Mouse (Mus musculus) embryonic facial prominence, embryonic 11.5 days (tissue): ENCODE measurements around the gene Sdr39u1. TPM values are rescaled to one million over a fixed set of nuclear protein-coding genes. Genes with fewer than 3 reads are reported as not detected.

Source experiments
- polyA plus RNA-seq: library from polyadenylated mRNA; unstranded; fragments of >200 nt; fragmentation: Nextera tagmentation; extraction: Ambion mirVana; gene quantifications from 2 replicates; pipeline ENCODE4 v1.2.1, GENCODE M21; 2014

Sdr39u1 gene
- polyA plus RNA-seq, 1 experiment from 2014 or later = 55.7 TPM

Other genes starting within 250 kb of the Sdr39u1 start
- 62.5 and 63.6 TPM in 2 replicates for gene Mdp1, start 239.8 kb downstream of the Sdr39u1 start, polyA plus RNA-seq
- 60.7 and 67.7 TPM in 2 replicates for gene Gmpr2, start 228.4 kb downstream of the Sdr39u1 start, polyA plus RNA-seq
- 622 and 636 TPM in 2 replicates for gene Nedd8, start 228.2 kb downstream of the Sdr39u1 start, polyA plus RNA-seq
- 61.3 and 67.7 TPM in 2 replicates for gene Tinf2, start 218.5 kb downstream of the Sdr39u1 start, polyA plus RNA-seq
- gene Tgm1, start 186.4 kb downstream of the Sdr39u1 start, polyA plus RNA-seq = 1.1 and 1.5 TPM in 2 replicates
- 19.9 and 21.5 TPM in 2 replicates for gene Rabggta, start 178.0 kb downstream of the Sdr39u1 start, polyA plus RNA-seq
- 75.9 and 84.8 TPM in 2 replicates for gene Dhrs1, start 154.6 kb downstream of the Sdr39u1 start, polyA plus RNA-seq
- gene Nop9, start 154.6 kb downstream of the Sdr39u1 start, polyA plus RNA-seq = 53.8 and 59.4 TPM in 2 replicates
- gene Cideb, start 141.8 kb downstream of the Sdr39u1 start, polyA plus RNA-seq = 0.18 and 0.35 TPM in 2 replicates
- gene Ltb4r2, start 138.9 kb downstream of the Sdr39u1 start, polyA plus RNA-seq = 0.31 and 0.34 TPM in 2 replicates
- not detected in 2 replicates for gene Ltb4r1, start 134.3 kb downstream of the Sdr39u1 start, polyA plus RNA-seq
- 10.6 and 13.0 TPM in 2 replicates for gene Adcy4, start 116.2 kb downstream of the Sdr39u1 start, polyA plus RNA-seq
- gene Ripk3, start 111.4 kb downstream of the Sdr39u1 start, polyA plus RNA-seq = 33.7 and 38.8 TPM in 2 replicates
- gene Nfatc4, start 77.1 kb downstream of the Sdr39u1 start, polyA plus RNA-seq = 53.7 and 61.6 TPM in 2 replicates
- gene Nynrin, start 46.3 kb downstream of the Sdr39u1 start, polyA plus RNA-seq = 13.6 and 19.4 TPM in 2 replicates
- 0.07 and 0.17 TPM in 2 replicates for gene Cbln3, start 15.9 kb downstream of the Sdr39u1 start, polyA plus RNA-seq
- gene Khnyn, start 15.3 kb downstream of the Sdr39u1 start, polyA plus RNA-seq = 10.4 and 11.9 TPM in 2 replicates
- gene Cma1, start 44.4 kb upstream of the Sdr39u1 start, polyA plus RNA-seq = not detected in 2 replicates
- gene Cma2, start 50.7 kb upstream of the Sdr39u1 start, polyA plus RNA-seq = not detected in 2 replicates
- not detected in 2 replicates for gene Mcpt1, start 117.7 kb upstream of the Sdr39u1 start, polyA plus RNA-seq
- gene Mcpt9, start 130.2 kb upstream of the Sdr39u1 start, polyA plus RNA-seq = not detected in 2 replicates
- gene Mcpt2, start 141.7 kb upstream of the Sdr39u1 start, polyA plus RNA-seq = not detected in 2 replicates
- not detected in 2 replicates for gene Mcpt4, start 162.0 kb upstream of the Sdr39u1 start, polyA plus RNA-seq
- gene Mcpt8, start 185.0 kb upstream of the Sdr39u1 start, polyA plus RNA-seq = not detected in 2 replicates
- not detected in 2 replicates for gene Ctsg, start 202.3 kb upstream of the Sdr39u1 start, polyA plus RNA-seq
- gene Gzme, start 220.3 kb upstream of the Sdr39u1 start, polyA plus RNA-seq = not detected in 2 replicates
- not detected in 2 replicates for gene Gzmd, start 232.3 kb upstream of the Sdr39u1 start, polyA plus RNA-seq